Mouse (Mus musculus) hindbrain, postnatal 0 days (tissue): ENCODE measurements at regions not wholly inside any gene's neighbourhood (a gene's known extent, or its start where the extent isn't known, plus 50 kb on each side); places are given as distances from the start of the nearest gene placed in this dataset.

Source experiments
- ATAC-seq: fragments of 200-750 bp; cut with Nextera tagmentation; 2 replicates; pipeline ENCODE4 v1.8.0; 2017; ENCODE audit warnings: mild to moderate bottlenecking, moderate TSS enrichment, moderate library complexity
- DNase-seq: peaks from one replicate; pipeline ENCODE4 v3.0.0-alpha.2; 2015; ENCODE audit warnings: low spot score
- H3K27ac ChIP-seq: fragments of 300-500 bp; sonication (generic); 2 replicates; pipeline ENCODE4 v1.5.1; 2014; ENCODE audit warnings: mild to moderate bottlenecking
- H3K27me3 ChIP-seq: fragments of 300-500 bp; sonication (generic); 2 replicates; pipeline ENCODE4 v1.6.1; 2014; ENCODE audit warnings: low read length, mixed read lengths; ENCODE audit not compliant: insufficient read depth
- H3K36me3 ChIP-seq: fragments of 300-500 bp; sonication (generic); 2 replicates; pipeline ENCODE4 v1.6.1; 2014; ENCODE audit warnings: low read length, mixed read lengths; ENCODE audit not compliant: insufficient read depth
- H3K4me1 ChIP-seq: fragments of 300-500 bp; sonication (generic); 2 replicates; pipeline ENCODE4 v1.6.1; 2014; ENCODE audit warnings: antibody characterized with exemption, low read length, mixed read lengths; ENCODE audit not compliant: insufficient read depth
- H3K4me2 ChIP-seq: fragments of 300-500 bp; sonication (generic); 2 replicates; pipeline ENCODE4 v1.6.1; 2014; ENCODE audit warnings: low read depth, mild to moderate bottlenecking, low read length, moderate library complexity, mixed read lengths
- H3K4me3 ChIP-seq: fragments of 300-500 bp; sonication (generic); 2 replicates; pipeline ENCODE4 v1.5.1; 2014; ENCODE audit warnings: low read length
- H3K9ac ChIP-seq: fragments of 300-500 bp; sonication (generic); replicated peaks from 2 replicates; pipeline ENCODE4 v1.6.1; 2014; ENCODE audit warnings: mild to moderate bottlenecking, low read length, moderate library complexity, mixed read lengths
- H3K9me3 ChIP-seq: fragments of 300-500 bp; sonication (generic); 2 replicates; pipeline ENCODE4 v1.6.1; 2016; ENCODE audit warnings: low read length, mixed read lengths
- CTCF ChIP-seq: IDR thresholded peaks from 2 replicates; pipeline ENCODE4 v1.5.1; 2016; ENCODE audit warnings: antibody characterized with exemption, control low read depth, low read depth
- WGBS: fragments of 180-500 bp; shearing (Covaris S2); extraction: QIAGEN DNeasy Blood & Tissue Kit; methylation state at CpG from one replicate; pipeline ENCODE4 v1.1.7; 2014; 5-methylcytosine and 5-hydroxymethylcytosine counted together

DNA sequence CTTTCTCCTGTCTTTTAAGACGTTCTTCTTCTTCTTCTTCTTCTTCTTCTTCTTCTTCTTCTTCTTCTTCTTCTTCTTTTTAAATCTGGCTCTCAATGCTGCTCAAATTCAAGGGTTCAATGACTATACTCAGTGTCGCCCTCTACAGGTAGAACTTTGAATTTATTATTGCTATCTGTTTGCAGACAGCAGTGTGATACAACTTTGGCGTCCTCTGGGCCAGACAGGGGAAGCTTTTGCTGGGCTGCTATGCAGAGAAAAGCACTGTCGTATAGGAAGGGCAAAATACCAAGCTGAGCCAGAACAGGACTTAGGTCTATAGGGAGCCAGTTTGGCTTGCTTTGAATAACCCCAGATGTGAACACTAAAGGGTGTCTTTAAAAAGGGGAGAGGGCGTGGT lies 127.3 kb upstream of the Gjb5 start:
- Histone ChIP-seq H3K27ac (no peak overlapping the region), H3K9ac (no peak overlapping the region), H3K27me3 (no peaks in the 10 kb centered on the region), H3K4me1 (no peaks in the 10 kb centered on the region), H3K9me3 (no peaks in the 10 kb centered on the region), H3K4me2 (no peak overlapping the region), H3K4me3 (no peak overlapping the region), H3K36me3 (no peaks in the 10 kb centered on the region)
- 83% methylated on average over 5 of the region's 5 CpGs for WGBS
- DNase-seq = no peak
- TF ChIP-seq CTCF = peak; percentile 38
- ATAC-seq = no peak

- no peak overlapping the region for H3K4me2 ChIP-seq
- 65% methylated on average over 4 of the region's 4 CpGs for WGBS
Observed at GRCm38 (mm10) chr4:127482461-127482860, 124.5 kb upstream of the Gjb5 start.

GRCm38 (mm10) chr4:127480339-127480738 lies 122.4 kb upstream of the Gjb5 start:
- DNase-seq (no peak), ATAC-seq (no peak)
- H3K27me3 ChIP-seq = no peaks in the 10 kb centered on the region
- H3K4me2 ChIP-seq = no peak overlapping the region
- H3K4me3 ChIP-seq = no peak overlapping the region
- TF ChIP-seq CTCF = no peak
- H3K4me1 ChIP-seq = no peaks in the 10 kb centered on the region
- H3K9me3 ChIP-seq = no peaks in the 10 kb centered on the region
- WGBS = 65% methylated on average over 5 of the region's 5 CpGs
- H3K36me3 ChIP-seq = no peaks in the 10 kb centered on the region
- no peak overlapping the region for H3K9ac ChIP-seq
- no peak overlapping the region for H3K27ac ChIP-seq

More at GRCm38 (mm10) chr4:127482461-127482860, 124.5 kb upstream of the Gjb5 start:
- ATAC-seq = no peak
- no peaks in the 10 kb centered on the region for H3K4me1 ChIP-seq
- no peaks in the 10 kb centered on the region for H3K9me3 ChIP-seq
- no peak overlapping the region for H3K4me3 ChIP-seq
- DNase-seq = no peak
- no peaks in the 10 kb centered on the region for H3K36me3 ChIP-seq
- TF ChIP-seq CTCF = no peak
- no peaks in the 10 kb centered on the region for H3K27me3 ChIP-seq
- H3K27ac ChIP-seq = no peak overlapping the region
- no peak overlapping the region for H3K9ac ChIP-seq

- Histone ChIP-seq H3K9me3 (no peaks in the 10 kb centered on the region), H3K36me3 (no peaks in the 10 kb centered on the region), H3K4me2 (no peak overlapping the region), H3K27ac (no peak overlapping the region), H3K4me1 (no peaks in the 10 kb centered on the region), H3K27me3 (no peaks in the 10 kb centered on the region), H3K4me3 (no peak overlapping the region), H3K9ac (no peak overlapping the region)
- WGBS = 92% methylated on average over 7 of the region's 7 CpGs
- no peak for DNase-seq
- TF ChIP-seq CTCF = no peak
- no peak for ATAC-seq
Observed at GRCm38 (mm10) chr4:127469877-127470276, 111.9 kb upstream of the Gjb5 start.

DNA sequence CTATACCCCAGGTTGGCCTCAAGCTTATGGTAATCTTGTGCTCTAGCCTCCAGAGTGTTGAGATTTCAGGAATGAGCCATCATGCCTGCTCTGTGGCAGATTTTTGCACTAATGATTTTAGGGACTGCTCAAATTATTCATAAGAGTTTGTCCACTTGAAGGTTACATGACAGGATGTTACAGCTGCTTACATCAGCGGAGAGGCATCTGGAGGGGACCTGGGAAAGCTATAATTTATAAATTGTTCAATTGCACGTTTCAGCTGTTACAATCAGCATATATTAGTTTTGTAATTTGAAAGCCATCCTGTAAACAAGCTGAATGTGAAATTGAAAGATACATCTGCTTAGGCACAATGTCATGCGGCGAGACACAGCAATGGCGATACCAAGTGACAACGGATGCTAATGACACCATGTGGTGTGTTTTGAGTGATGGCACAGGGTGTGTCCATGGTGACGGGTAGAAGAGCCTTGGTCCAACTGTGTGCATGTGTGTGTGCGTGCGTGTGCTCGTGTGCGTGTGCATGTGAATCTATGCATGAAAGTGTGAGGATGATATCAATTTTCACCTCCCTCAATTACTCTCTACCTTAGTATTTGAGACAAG lies 96.6 kb upstream of the Gjb5 start:
- 0 out of 2 replicates have a peak, but pooled peaks cover 4% of the 10 kb centered on the region for H3K9me3 ChIP-seq
- ATAC-seq (no peak), DNase-seq (no peak)
- H3K9ac ChIP-seq = no peak overlapping the region
- H3K4me3 ChIP-seq = no peak overlapping the region
- no peaks in the 10 kb centered on the region for H3K27me3 ChIP-seq
- no peak overlapping the region for H3K4me2 ChIP-seq
- no peak overlapping the region for H3K27ac ChIP-seq
- no peaks in the 10 kb centered on the region for H3K4me1 ChIP-seq
- WGBS = 81% methylated on average over 11 of the region's 11 CpGs
- H3K36me3 ChIP-seq = no peaks in the 10 kb centered on the region
- TF ChIP-seq CTCF = no peak

DNA sequence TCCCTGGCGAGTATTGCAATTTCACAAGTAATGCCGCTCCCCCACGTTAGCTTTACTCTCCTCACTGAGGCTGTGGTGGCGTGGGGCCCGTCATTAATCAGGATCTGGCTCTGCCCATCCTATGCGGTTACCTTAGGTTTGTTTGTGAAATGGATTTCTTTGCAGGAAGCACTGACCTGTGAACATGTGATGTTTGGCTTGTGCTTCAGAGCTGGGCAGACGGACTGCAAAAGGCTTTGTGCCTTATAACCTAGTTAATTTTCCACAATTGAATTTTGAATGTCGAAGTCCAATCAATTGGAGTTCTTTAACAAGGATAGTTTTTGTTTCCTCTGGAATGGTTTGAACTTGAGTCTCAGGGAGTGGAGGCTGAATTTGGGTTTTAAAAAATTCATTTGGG lies 94.1 kb upstream of the Gjb5 start:
- H3K27ac ChIP-seq = no peak overlapping the region
- no peaks in the 10 kb centered on the region for H3K27me3 ChIP-seq
- H3K4me3 ChIP-seq = no peak overlapping the region
- no peak overlapping the region for H3K9ac ChIP-seq
- ATAC-seq = no peak
- no peaks in the 10 kb centered on the region for H3K9me3 ChIP-seq
- no peaks in the 10 kb centered on the region for H3K4me1 ChIP-seq
- whole genome bisulfite sequencing = 74% methylated on average over 8 of the region's 8 CpGs
- TF ChIP-seq CTCF = no peak
- no peak overlapping the region for H3K4me2 ChIP-seq
- H3K36me3 ChIP-seq = no peaks in the 10 kb centered on the region
- no peak for DNase-seq

GRCm38 (mm10) chr4:127445300-127445699 lies 87.3 kb upstream of the Gjb5 start:
- H3K9me3 ChIP-seq = no peaks in the 10 kb centered on the region
- 0 out of 2 replicates have a peak, but pooled peaks have one; percentile 7 for TF ChIP-seq CTCF
- no peak overlapping the region for H3K9ac ChIP-seq
- no peak overlapping the region for H3K27ac ChIP-seq
- no peaks in the 10 kb centered on the region for H3K36me3 ChIP-seq
- no peak overlapping the region for H3K4me3 ChIP-seq
- no peak overlapping the region for H3K4me2 ChIP-seq
- H3K27me3 ChIP-seq = no peaks in the 10 kb centered on the region
- no peaks in the 10 kb centered on the region for H3K4me1 ChIP-seq
- no peak for DNase-seq
- 67% methylated on average over 3 of the region's 3 CpGs for whole genome bisulfite sequencing
- no peak for ATAC-seq
